Mouse (Mus musculus) myocyte (in vitro differentiated cells): ENCODE measurements around the gene Cavin3. TPM values are rescaled to one million over a fixed set of nuclear protein-coding genes. Genes with fewer than 3 reads are reported as not detected.

Experiments
- polyA plus RNA-seq: library from polyadenylated mRNA; unstranded; fragments of >200 nt; fragmentation: generic; extraction: Trizol; gene quantifications from one replicate; pipeline ENCODE4 v1.2.1, GENCODE M21; 2012; ENCODE audit warnings: missing spikeins

The Cavin3 gene
- polyA plus RNA-seq, 1 experiment: 88.4 TPM

Other genes starting within 250 kb of the Cavin3 start
- gene Olfr688, start 194.2 kb downstream of the Cavin3 start, polyA plus RNA-seq: not detected
- gene Olfr689, start 171.1 kb downstream of the Cavin3 start, polyA plus RNA-seq: not detected
- not detected for gene Olfr690, start 148.2 kb downstream of the Cavin3 start, polyA plus RNA-seq
- gene Olfr691, start 140.0 kb downstream of the Cavin3 start, polyA plus RNA-seq: not detected
- gene Olfr692, start 114.1 kb downstream of the Cavin3 start, polyA plus RNA-seq: not detected
- not detected for gene Gm5901, start 107.3 kb downstream of the Cavin3 start, polyA plus RNA-seq
- gene Fam160a2, start 82.2 kb downstream of the Cavin3 start, polyA plus RNA-seq: 16.4 TPM
- 0.05 TPM for gene Cnga4, start 77.7 kb downstream of the Cavin3 start, polyA plus RNA-seq
- gene Cckbr, start 56.6 kb downstream of the Cavin3 start, polyA plus RNA-seq: not detected
- 45.5 TPM for gene Smpd1, start 72.1 kb upstream of the Cavin3 start, polyA plus RNA-seq
- 34.3 TPM for gene Apbb1, start 99.4 kb upstream of the Cavin3 start, polyA plus RNA-seq
- gene Hpx, start 117.8 kb upstream of the Cavin3 start, polyA plus RNA-seq: 0.18 TPM
- gene Trim3, start 151.3 kb upstream of the Cavin3 start, polyA plus RNA-seq: 42.8 TPM
- gene Timm10b, start 157.8 kb upstream of the Cavin3 start, polyA plus RNA-seq: 154 TPM
- gene Arfip2, start 158.1 kb upstream of the Cavin3 start, polyA plus RNA-seq: 28.4 TPM
- 56.6 TPM for gene Gm45799, start 158.3 kb upstream of the Cavin3 start, polyA plus RNA-seq
- gene Dnhd1, start 168.5 kb upstream of the Cavin3 start, polyA plus RNA-seq: 0.68 TPM